8 mouse cellular contexts compared by ENCODE assay signal in genomic region chr6:113471297-113471936, GRCm38 (mm10). TPM values are rescaled to one million over a fixed set of nuclear protein-coding genes. Genes with fewer than 3 reads are reported as not detected.
DNase-seq lines count a peak whose midpoint lies in the region; ATAC-seq lines count a peak whose summit lies in the region.

TSS of gene Il17rc (plus strand) at chr6:113471427.

- H3K9me3 ChIP-seq in forebrain, embryonic 13.5 days (replicated peaks), result no peaks in the 10 kb centered on the region
- H3K9me3 ChIP-seq in hindbrain, embryonic 10.5 days, result no peaks in the 10 kb centered on the region
- H3K9me3 ChIP-seq in limb, embryonic 12.5 days, result no peaks in the 10 kb centered on the region

- peak; percentile 39 for DNase-seq in retina, postnatal 1 day
- DNase-seq in retina, embryonic 14.5 days (ENCODE audit: low spot score), result no peak
- DNase-seq in hindbrain, embryonic 10.5 days (ENCODE audit: low spot score), result peak; percentile 33
- peak; percentile 31 for DNase-seq in ovary, postnatal 10 days (ENCODE audit: low spot score)
- no peak for DNase-seq in spleen, postnatal 4 days (ENCODE audit: low spot score in 2 of 2)
- DNase-seq in layer of hippocampus, postnatal 36 days, result no peak

- no peaks in the 10 kb centered on the region for H3K36me3 ChIP-seq in forebrain, embryonic 13.5 days (ENCODE audit: poor library complexity, severe bottlenecking)
- no peaks in the 10 kb centered on the region for H3K36me3 ChIP-seq in hindbrain, embryonic 10.5 days
- no peaks in the 10 kb centered on the region for H3K36me3 ChIP-seq in limb, embryonic 12.5 days

- H3K4me2 ChIP-seq in forebrain, embryonic 13.5 days, result 0 out of 2 replicates have a peak within 1 kb of the TSS, but pooled peaks have one; percentile 7
- H3K4me2 ChIP-seq in limb, embryonic 12.5 days, result peak within 1 kb of the TSS; percentile 47

- 25% methylated on average over 12 of the region's 12 CpGs for WGBS in forebrain, embryonic 13.5 days
- 19% methylated on average over 12 of the region's 12 CpGs for WGBS in hindbrain, embryonic 10.5 days
- 22% methylated on average over 12 of the region's 12 CpGs for WGBS in limb, embryonic 12.5 days

- no peak for ATAC-seq in forebrain, embryonic 13.5 days
- no peak for ATAC-seq in limb, embryonic 12.5 days (ENCODE audit: insufficient number of reproducible peaks, insufficient read depth, low FRiP score, low TSS enrichment, low read depth)

- peaks cover 48% of the 10 kb centered on the region for H3K27me3 ChIP-seq in forebrain, embryonic 13.5 days
- peaks cover 49% of the 10 kb centered on the region for H3K27me3 ChIP-seq in hindbrain, embryonic 10.5 days (ENCODE audit: insufficient read depth, poor library complexity, severe bottlenecking)
- H3K27me3 ChIP-seq in limb, embryonic 12.5 days, result peaks cover 52% of the 10 kb centered on the region

- H3K27ac ChIP-seq in forebrain, embryonic 13.5 days, result no peak within 1 kb of the TSS
- H3K27ac ChIP-seq in hindbrain, embryonic 10.5 days, result peak within 1 kb of the TSS; percentile 68
- H3K27ac ChIP-seq in limb, embryonic 12.5 days, result no peak within 1 kb of the TSS

- no peak within 1 kb of the TSS for H3K9ac ChIP-seq in forebrain, embryonic 13.5 days
- peak within 1 kb of the TSS; percentile 31; the same call in 1 of the 2 replicates for H3K9ac ChIP-seq in limb, embryonic 12.5 days (replicated peaks)

- peaks cover 13% of the 10 kb centered on the region for H3K4me1 ChIP-seq in forebrain, embryonic 13.5 days
- peaks cover 40% of the 10 kb centered on the region for H3K4me1 ChIP-seq in hindbrain, embryonic 10.5 days (replicated peaks)
- H3K4me1 ChIP-seq in limb, embryonic 12.5 days (replicated peaks), result peaks cover 24% of the 10 kb centered on the region

- no peak within 1 kb of the TSS for H3K4me3 ChIP-seq in forebrain, embryonic 13.5 days
- H3K4me3 ChIP-seq in hindbrain, embryonic 10.5 days, result peak within 1 kb of the TSS; percentile 36
- peak within 1 kb of the TSS; percentile 16 for H3K4me3 ChIP-seq in limb, embryonic 12.5 days (replicated peaks)

RNA-seq across cellular contexts. Expression of gene Il17rc, which starts in this region (rescaled TPM):
- polyA plus RNA-seq in forebrain, embryonic 13.5 days (2015; fragmentation: Nextera tagmentation; extraction: Ambion mirVana), result 0.84 and 1.4 TPM in 2 replicates
- polyA plus RNA-seq in hindbrain, embryonic 10.5 days (2016; fragmentation: Nextera tagmentation; extraction: Ambion mirVana), result 6.0 and 6.7 TPM in 2 replicates
- polyA plus RNA-seq in limb, embryonic 12.5 days (2016; fragmentation: Nextera tagmentation; extraction: Ambion mirVana), result 4.2 and 5.1 TPM in 2 replicates
- total RNA-seq in layer of hippocampus, postnatal 36 days (2021), result 1 to 10 TPM; 6.4 to 9.7 TPM

Comparison
In these comparisons a context has a peak if more than half of its experiments do, and no peak if none do; other contexts are left out.
1. DNase-seq: peak in retina, postnatal 1 day (single experiment), hindbrain, embryonic 10.5 days (single experiment) and ovary, postnatal 10 days (single experiment); none in retina, embryonic 14.5 days (single experiment), spleen, postnatal 4 days (0 of 2) and layer of hippocampus, postnatal 36 days (0 of 2).